Mouse (Mus musculus) embryo, embryonic 9.5 days (tissue): Measurements from ENCODE around the gene Vps37b.
A peak's percentile ranks its signal among the peaks of the same experiment; 100 is the strongest.

Experiments used
- DNase-seq: peaks from one replicate; pipeline ENCODE4 v3.0.0-alpha.2; 2017; ENCODE audit errors: extremely low spot score

Gene Vps37b

GRCm38 (mm10) chr5:123979980-123980369 is 52.1 kb downstream of the Vps37b start:
- DNase-seq, result no peak

DNA sequence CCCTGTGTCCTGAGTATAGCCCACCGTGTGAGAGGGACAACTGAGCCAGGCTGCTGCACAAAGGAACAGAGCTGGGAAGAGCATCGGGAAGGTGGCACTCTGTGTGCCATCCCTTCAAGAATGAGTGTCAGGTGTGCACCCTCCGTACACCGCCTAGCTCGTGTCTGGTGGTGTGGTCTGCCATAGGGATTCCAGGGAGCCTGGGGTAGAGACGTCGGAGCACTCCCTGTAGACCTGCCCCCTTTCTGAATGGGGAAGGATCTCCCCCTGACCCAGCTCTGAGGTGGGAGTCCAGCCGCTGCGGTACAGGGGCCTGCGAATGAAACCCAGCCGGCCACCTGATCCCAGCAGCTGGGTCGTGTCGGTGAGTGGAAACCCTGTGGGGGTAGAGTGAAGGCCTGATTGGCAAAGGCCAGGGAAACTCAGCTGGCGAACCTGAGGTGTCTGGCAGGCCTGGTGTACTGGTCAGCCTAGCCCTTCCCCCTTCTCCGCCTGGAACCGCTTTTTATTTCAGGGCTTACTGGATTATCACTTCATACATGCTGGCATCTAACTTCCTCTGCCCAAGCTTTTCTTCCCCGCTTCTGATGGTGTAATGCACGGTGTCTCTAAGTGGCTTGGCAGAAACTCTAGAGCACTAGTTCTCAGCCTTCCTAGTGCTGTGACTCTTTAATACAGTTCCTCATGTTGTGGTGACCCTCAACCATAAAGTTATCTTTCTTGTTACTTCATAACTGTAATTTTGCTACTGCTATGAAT is 52.7 kb downstream of the Vps37b start:
- DNase-seq, result no peak

GRCm38 (mm10) chr5:123978131-123978530 is 53.9 kb downstream of the Vps37b start:
- no peak for DNase-seq

DNA sequence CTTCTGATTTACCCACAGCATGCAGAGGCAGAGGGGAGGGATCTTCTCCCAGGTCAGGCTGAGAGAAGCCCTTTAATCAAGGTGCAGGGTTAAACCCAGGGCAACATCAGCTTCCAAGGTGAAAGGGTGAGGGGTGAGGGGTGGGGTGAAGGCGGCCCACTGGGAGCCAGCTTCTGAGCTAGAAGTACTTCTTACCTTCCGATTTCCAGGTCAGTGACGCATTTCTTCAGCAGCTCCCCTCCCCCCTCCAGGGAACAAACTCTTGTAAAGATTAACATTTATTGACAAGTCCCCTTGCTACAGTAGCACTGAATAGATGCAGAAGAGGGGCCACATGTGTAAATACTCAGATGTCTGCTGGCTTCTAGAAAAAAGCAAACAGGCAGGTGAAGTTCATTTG is 54.8 kb downstream of the Vps37b start:
- no peak for DNase-seq

DNA sequence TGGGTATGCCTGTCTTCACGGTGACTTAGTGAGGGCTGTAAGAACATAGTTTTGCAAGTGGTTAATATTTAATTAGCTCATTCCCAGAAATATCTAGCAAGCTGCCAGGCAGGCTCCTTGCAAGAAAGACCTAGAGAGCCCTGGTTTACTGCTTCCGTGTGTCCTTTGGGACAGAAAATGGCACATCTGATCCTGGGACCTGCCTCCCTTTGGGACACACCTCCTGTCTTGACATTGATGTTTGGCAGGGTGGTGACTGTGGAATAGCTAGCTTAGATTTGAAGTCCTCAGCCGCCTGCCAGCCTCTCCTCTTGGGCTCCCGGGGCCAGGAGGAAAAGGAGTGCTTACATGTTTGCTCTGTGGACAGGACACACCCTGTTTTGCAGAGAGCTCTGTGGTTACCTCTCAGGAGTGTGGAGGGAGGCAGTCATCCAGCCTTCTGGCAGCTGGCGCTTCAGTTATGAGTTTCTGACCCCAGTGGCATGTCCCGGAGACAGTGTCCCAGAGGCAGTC is 56.3 kb downstream of the Vps37b start:
- no peak for DNase-seq

- DNase-seq, result no peak
These were observed 57.4 kb downstream of the Vps37b start for GRCm38 (mm10) chr5:123974616-123975111.

GRCm38 (mm10) chr5:123974179-123974485 is 57.9 kb downstream of the Vps37b start:
- no peak for DNase-seq

GRCm38 (mm10) chr5:123973299-123974178 is 58.5 kb downstream of the Vps37b start, which contains the start of gene Hip1r:
Gene Hip1r (plus strand): TSS chr5:123973628.
- peak; percentile 78 for DNase-seq

GRCm38 (mm10) chr5:123972453-123972852 is 59.6 kb downstream of the Vps37b start:
- no peak for DNase-seq

DNA sequence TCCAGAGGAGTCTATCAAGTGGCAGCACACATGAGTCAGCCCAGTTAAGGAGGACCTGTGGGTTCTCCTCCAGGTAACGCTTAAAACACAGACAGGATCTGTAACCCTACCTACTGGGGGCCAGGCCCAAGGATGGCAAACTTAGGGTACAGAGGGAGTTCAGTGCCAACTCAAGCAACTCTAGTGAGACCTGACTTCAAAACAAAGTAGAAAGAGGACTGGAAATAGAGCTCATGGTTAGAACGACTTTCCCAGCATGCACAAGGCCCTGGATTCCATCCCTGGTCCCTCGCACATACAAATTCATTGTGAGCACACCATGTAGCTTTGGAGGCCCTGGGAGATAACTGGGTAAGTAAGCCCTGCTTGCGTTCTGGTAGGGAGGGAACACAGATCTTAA is 61.5 kb downstream of the Vps37b start:
- no peak for DNase-seq

DNA sequence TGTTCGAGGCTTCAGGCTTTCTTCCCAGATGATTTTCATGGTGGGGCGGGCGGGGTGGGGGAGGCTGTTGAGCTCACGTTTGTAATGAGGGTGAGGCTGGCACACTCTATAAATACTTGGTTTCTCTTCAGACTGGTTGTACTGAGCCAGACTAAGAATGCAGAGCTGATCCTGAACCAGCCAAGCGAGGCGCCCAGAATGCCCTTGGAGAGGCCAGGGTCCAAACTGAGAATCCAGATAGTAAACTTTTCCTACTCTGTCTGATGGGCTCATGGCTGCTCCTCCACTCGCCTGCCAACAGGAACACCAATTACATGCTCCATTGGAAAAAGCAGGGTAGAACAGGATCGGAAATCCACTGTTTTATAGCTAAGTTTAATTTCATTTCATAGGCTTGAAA is 62.9 kb downstream of the Vps37b start:
- DNase-seq, result no peak

DNA sequence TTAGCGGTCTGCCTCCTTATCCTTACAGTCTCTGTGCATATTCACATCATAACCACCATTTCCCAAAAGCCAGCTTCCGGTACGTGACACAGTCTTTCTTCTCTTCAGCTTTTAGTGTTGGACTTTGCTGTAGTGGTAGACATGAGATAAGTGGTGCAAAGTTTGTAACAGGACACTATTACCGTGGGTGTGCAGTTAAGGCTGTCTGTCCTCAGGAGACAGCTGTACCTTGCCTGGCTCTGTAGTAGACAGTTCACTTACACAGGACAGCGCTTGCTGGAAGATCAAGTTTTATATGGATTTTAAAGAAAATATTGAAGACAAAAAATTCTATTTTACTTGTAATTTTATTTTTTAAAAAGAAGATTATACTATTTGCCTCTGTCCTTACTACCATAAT is 63.6 kb downstream of the Vps37b start:
- no peak for DNase-seq

- no peak for DNase-seq
These were observed 65.3 kb downstream of the Vps37b start for GRCm38 (mm10) chr5:123966759-123967158.

- DNase-seq, result no peak
These were observed 67.9 kb downstream of the Vps37b start for GRCm38 (mm10) chr5:123964208-123964607.

- DNase-seq, result no peak
These were observed 71.0 kb downstream of the Vps37b start for GRCm38 (mm10) chr5:123961046-123961445.

GRCm38 (mm10) chr5:123960129-123960528 is 71.9 kb downstream of the Vps37b start:
- DNase-seq, result no peak

- DNase-seq, result no peak
These were observed 73.1 kb downstream of the Vps37b start for GRCm38 (mm10) chr5:123959018-123959417.

DNA sequence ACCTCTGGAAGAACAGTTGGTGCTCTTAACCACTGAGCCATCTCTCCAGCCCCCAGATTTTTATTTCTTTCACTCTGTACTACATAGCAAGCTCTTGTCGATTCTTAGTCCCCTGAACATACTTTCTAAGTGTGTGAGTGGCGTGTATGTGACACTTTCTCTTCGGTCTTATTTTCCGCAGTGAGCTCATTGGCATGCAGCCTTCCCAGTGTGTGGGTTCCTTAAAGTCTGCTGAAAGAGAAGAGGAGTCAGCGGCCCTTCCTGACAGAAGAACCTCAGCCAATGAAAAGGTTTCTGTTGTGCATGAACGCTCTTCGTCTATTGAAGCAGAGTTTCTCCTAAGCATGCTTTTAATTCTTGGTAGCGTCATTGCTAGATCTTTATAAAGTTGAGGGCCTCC is 74.9 kb downstream of the Vps37b start:
- DNase-seq, result no peak
